Mouse (Mus musculus) CH12.LX (cell line): ENCODE results near the gene Diras2.

Experiments used
- CTCF ChIP-seq, 2 experiments: IDR thresholded peaks in 1 of 2; conservative IDR thresholded peaks in 1 of 2; 2 replicates each; pipeline ENCODE4 v1.5.1; 2011 to 2012; ENCODE audit warnings: low read depth in 2 of 2, low read length in 2 of 2, improper control_type of control experiment in 1 of 2, inconsistent platforms in 1 of 2, mild to moderate bottlenecking in 1 of 2, moderate library complexity in 1 of 2
- MXI1 ChIP-seq: IDR thresholded peaks from 2 replicates; pipeline ENCODE4 v1.6.1; 2011; ENCODE audit warnings: mild to moderate bottlenecking, low read depth, low read length, improper control_type of control experiment
- POLR2A ChIP-seq: IDR thresholded peaks from 2 replicates; pipeline ENCODE4 v1.6.1; 2011; ENCODE audit warnings: low read depth, mild to moderate bottlenecking, improper control_type of control experiment, low read length

- TF ChIP-seq CTCF (conservative IDR thresholded peaks at IDR 0.05 in 1 of 2, IDR thresholded peaks at IDR 0.05 in 1 of 2; ENCODE audit: low read depth in 2 of 2, low read length in 2 of 2) (peak; percentile 68 to 86), POLR2A (no peak), MXI1 (no peak)
Measured at GRCm38 (mm10) chr13:52535542-52535941, 4.5 kb upstream of the Diras2 start.
